Mouse (Mus musculus) kidney, embryonic 14.5 days (tissue): ENCODE measurements around the gene Smcr8. TPM values are rescaled to one million over a fixed set of nuclear protein-coding genes. Genes with fewer than 3 reads are reported as not detected.
A peak's percentile ranks its signal among the peaks of the same experiment; 100 is the strongest.

Experiments
- ATAC-seq: fragments of 200-750 bp; cut with Nextera tagmentation; 2 replicates; pipeline ENCODE4 v1.8.0; 2017; ENCODE audit warnings: moderate number of reproducible peaks, mild to moderate bottlenecking, moderate TSS enrichment, moderate library complexity; ENCODE audit not compliant: low FRiP score, low TSS enrichment
- H3K27ac ChIP-seq: fragments of 300-500 bp; sonication (generic); 2 replicates; pipeline ENCODE4 v1.5.1; 2014; ENCODE audit warnings: low read depth, mild to moderate bottlenecking, low read length, moderate library complexity, mixed read lengths
- H3K27me3 ChIP-seq: fragments of 300-500 bp; sonication (generic); 2 replicates; pipeline ENCODE4 v1.6.1; 2014; ENCODE audit warnings: mild to moderate bottlenecking, low read length; ENCODE audit not compliant: control insufficient read depth, insufficient read depth
- H3K36me3 ChIP-seq: fragments of 300-500 bp; sonication (generic); 2 replicates; pipeline ENCODE4 v1.6.1; 2014; ENCODE audit warnings: low read length, mixed read lengths; ENCODE audit not compliant: control insufficient read depth, insufficient read depth
- H3K4me1 ChIP-seq: fragments of 300-500 bp; sonication (generic); 2 replicates; pipeline ENCODE4 v1.6.1; 2014; ENCODE audit warnings: low read length, mixed read lengths; ENCODE audit not compliant: control insufficient read depth, insufficient read depth
- H3K4me2 ChIP-seq: fragments of 300-500 bp; sonication (generic); replicated peaks from 2 replicates; pipeline ENCODE4 v1.6.1; 2014; ENCODE audit warnings: low read depth, mild to moderate bottlenecking, low read length
- H3K4me3 ChIP-seq: fragments of 300-500 bp; sonication (generic); 2 replicates; pipeline ENCODE4 v1.5.1; 2014; ENCODE audit warnings: mild to moderate bottlenecking, low read length
- H3K9ac ChIP-seq: fragments of 300-500 bp; sonication (generic); 2 replicates; pipeline ENCODE4 v1.6.1; 2014; ENCODE audit warnings: low read depth, mild to moderate bottlenecking, low read length, moderate library complexity
- H3K9me3 ChIP-seq: fragments of 300-500 bp; sonication (generic); 2 replicates; pipeline ENCODE4 v1.6.1; 2016; ENCODE audit warnings: low read length; ENCODE audit not compliant: control insufficient read depth
- WGBS: fragments of 180-500 bp; shearing (Covaris S2); extraction: QIAGEN DNeasy Blood & Tissue Kit; methylation state at CpG from one replicate; pipeline ENCODE4 v1.1.7; 2014; 5-methylcytosine and 5-hydroxymethylcytosine counted together
- polyA plus RNA-seq: library from polyadenylated mRNA; unstranded; fragments of >200 nt; fragmentation: Nextera tagmentation; extraction: Ambion mirVana; gene quantifications from 2 replicates; pipeline ENCODE4 v1.2.1, GENCODE M21; 2014

Gene Smcr8
- polyA plus RNA-seq, 1 experiment from 2014 or later, result 8.2 TPM

DNA sequence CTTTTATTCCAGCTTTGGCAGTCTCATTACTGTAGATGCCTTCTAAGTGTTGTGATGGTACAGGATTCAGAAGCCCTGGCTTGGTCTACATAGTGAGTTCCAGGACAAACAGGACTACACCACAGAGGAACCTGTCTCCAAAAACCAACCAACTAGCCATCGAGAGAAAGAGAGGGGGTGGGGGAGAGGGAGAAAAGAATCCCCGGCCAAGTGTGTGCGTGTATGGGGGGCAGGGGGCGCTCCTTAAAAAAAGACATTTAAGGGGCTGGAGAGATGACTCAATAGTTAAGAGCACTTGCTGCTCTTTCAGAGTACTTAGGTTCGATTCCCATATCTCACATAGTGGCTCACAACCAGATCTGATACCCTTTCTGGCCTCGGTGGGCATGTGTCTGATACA is 1.7 kb upstream of the Smcr8 start:
- H3K36me3 ChIP-seq, result peaks cover 11% of the 10 kb centered on the region
- H3K4me2 ChIP-seq, result peak overlapping the region; percentile 68
- H3K9ac ChIP-seq, result peak overlapping the region; percentile 72; the same call in 1 of the 2 replicates
- H3K4me1 ChIP-seq, result peaks cover 33% of the 10 kb centered on the region
- H3K27me3 ChIP-seq, result no peaks in the 10 kb centered on the region
- H3K9me3 ChIP-seq, result no peaks in the 10 kb centered on the region
- H3K27ac ChIP-seq, result no peak overlapping the region
- ATAC-seq, result no peak
- WGBS, result 48% methylated on average over 6 of the region's 6 CpGs
- peak overlapping the region; percentile 71 for H3K4me3 ChIP-seq

DNA sequence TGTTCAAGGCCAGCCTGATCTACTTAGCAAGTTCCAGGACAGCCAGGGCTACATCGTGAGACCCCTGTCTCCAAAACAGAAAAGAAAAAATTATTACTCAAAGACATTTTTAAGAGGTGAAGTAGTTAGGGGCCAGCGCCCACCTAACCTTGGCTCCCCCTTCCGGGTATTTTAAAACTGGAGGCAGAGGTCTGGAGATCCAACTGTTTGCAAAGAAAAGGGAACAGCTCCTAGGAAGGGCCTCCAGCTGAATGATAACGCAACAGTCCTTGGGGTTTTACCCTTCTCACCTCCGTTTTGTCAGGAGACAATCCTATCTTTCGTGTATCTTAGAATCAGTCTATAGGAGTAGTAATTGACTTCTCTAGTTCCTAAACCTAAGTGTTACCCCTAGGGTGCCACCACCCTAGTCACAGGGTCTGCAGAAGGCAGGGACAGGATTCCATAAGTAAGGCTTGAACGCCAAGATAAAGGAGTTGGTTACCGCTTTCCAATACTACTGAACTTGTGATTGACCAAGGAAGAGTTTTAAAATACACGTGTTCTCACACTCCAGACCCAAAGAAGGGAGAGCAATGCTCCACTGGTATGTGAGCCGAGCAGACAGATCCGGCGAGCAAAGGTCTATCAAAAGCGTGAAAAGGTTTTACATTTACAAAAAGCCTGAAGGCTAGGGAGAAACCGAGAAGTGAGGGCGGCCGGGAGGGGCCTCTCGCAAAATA is 1.1 kb upstream of the Smcr8 start:
- Histone ChIP-seq H3K4me3 (peak overlapping the region; percentile 71), H3K4me2 (peak overlapping the region; percentile 68), H3K36me3 (peaks cover 11% of the 10 kb centered on the region), H3K27me3 (no peaks in the 10 kb centered on the region), H3K9me3 (no peaks in the 10 kb centered on the region), H3K4me1 (peaks cover 39% of the 10 kb centered on the region), H3K9ac (peak overlapping the region; percentile 72), H3K27ac (peak overlapping the region; percentile 12; the same call in 1 of the 2 replicates)
- WGBS, result 2% methylated on average over 17 of the region's 17 CpGs
- ATAC-seq, result peak; percentile 26; the same call in 1 of the 2 replicates

- H3K36me3 ChIP-seq, result peaks cover 13% of the 10 kb centered on the region
- peak overlapping the region; percentile 72 for H3K9ac ChIP-seq
- no peak for ATAC-seq
- peaks cover 45% of the 10 kb centered on the region for H3K4me1 ChIP-seq
- no peak overlapping the region for H3K27ac ChIP-seq
- peak overlapping the region; percentile 68 for H3K4me2 ChIP-seq
- WGBS, result 28% methylated on average over 16 of the region's 16 CpGs
- no peaks in the 10 kb centered on the region for H3K27me3 ChIP-seq
- H3K4me3 ChIP-seq, result peak overlapping the region; percentile 71
- no peaks in the 10 kb centered on the region for H3K9me3 ChIP-seq
These were observed 562 bp downstream of the Smcr8 start for GRCm38 (mm10) chr11:60777801-60778370.

- Histone ChIP-seq H3K9me3 (no peaks in the 10 kb centered on the region), H3K9ac (no peak overlapping the region), H3K4me2 (peak overlapping the region; percentile 36), H3K36me3 (peaks cover 26% of the 10 kb centered on the region), H3K27ac (no peak overlapping the region), H3K27me3 (no peaks in the 10 kb centered on the region), H3K4me1 (peaks cover 44% of the 10 kb centered on the region), H3K4me3 (0 out of 2 replicates have a peak overlapping the region, but pooled peaks have one; percentile 5)
- ATAC-seq, result no peak
- WGBS, result 90% methylated on average over 10 of the region's 10 CpGs
These were observed 2.4 kb downstream of the Smcr8 start for GRCm38 (mm10) chr11:60779673-60780189.

DNA sequence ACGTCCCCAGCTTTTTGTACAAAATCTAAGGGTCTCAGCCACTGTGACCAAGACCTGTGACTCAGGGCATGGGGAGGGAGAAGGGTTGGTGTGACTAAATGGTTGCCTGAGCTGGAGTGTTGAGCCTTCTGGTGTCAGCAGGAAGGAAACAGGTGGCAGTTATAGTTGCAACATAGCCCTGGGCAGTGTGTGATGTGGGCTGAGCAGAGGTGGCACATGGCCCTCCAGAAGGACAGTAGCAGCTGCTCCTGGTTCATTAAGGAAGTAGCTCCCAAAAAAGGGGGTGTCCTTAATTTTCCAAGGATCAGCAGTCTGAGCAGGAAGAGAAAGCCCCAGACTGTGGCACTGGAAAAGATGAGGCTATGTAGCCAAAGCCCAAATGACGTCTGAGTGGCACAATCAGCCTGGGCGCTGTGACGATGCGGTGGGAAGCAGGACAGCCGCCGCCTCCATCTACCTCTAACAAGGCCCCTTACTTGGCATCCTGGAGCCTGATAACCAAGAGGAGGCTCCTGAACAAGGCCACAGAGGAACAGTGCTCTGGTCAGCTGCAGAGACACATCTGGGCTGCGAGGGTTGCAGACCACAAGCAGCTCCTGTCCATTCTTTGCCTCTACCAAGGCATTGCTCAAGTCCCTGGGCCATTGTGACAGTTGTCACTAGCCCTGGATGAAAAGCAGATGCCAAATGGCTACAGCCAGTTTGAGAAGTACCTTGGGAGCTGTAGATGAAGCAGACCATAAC is 7.0 kb downstream of the Smcr8 start:
- H3K9ac ChIP-seq, result no peak overlapping the region

DNA sequence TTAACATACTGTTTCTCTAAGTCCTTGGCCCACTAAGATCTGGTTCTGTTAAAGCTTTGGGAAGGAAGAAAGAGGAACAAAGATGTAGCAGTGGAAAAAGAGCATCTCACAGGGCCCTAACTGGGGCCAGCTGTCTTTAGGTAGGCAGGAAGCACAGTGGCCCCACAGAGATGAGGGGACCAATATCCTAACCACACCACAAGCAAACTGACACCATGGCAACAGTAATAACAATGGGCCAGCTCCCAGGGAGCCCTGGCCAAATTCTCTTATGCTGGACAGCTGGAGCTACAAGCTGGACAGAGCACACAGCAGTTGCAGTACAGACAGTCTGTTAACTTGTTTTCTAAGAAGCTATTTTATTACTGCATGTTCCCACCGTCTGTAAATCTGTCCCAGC is 10.3 kb downstream of the Smcr8 start:
- no peak overlapping the region for H3K4me2 ChIP-seq
- no peak overlapping the region for H3K27ac ChIP-seq
- ATAC-seq, result no peak
- H3K4me3 ChIP-seq, result no peak overlapping the region
- no peaks in the 10 kb centered on the region for H3K4me1 ChIP-seq
- H3K9me3 ChIP-seq, result no peaks in the 10 kb centered on the region
- peaks cover 80% of the 10 kb centered on the region for H3K36me3 ChIP-seq
- H3K27me3 ChIP-seq, result no peaks in the 10 kb centered on the region
- H3K9ac ChIP-seq, result no peak overlapping the region
- 58% methylated on average over 1 of the region's 1 CpGs for WGBS

More for the DNA sequence above, 7.0 kb downstream of the Smcr8 start:
- H3K27me3 ChIP-seq, result no peaks in the 10 kb centered on the region
- ATAC-seq, result no peak
- peaks cover 71% of the 10 kb centered on the region for H3K36me3 ChIP-seq
- no peak overlapping the region for H3K4me3 ChIP-seq
- no peaks in the 10 kb centered on the region for H3K9me3 ChIP-seq
- no peak overlapping the region for H3K4me2 ChIP-seq
- H3K4me1 ChIP-seq, result peaks cover 22% of the 10 kb centered on the region
- H3K27ac ChIP-seq, result no peak overlapping the region
- 93% methylated on average over 8 of the region's 8 CpGs for WGBS

DNA sequence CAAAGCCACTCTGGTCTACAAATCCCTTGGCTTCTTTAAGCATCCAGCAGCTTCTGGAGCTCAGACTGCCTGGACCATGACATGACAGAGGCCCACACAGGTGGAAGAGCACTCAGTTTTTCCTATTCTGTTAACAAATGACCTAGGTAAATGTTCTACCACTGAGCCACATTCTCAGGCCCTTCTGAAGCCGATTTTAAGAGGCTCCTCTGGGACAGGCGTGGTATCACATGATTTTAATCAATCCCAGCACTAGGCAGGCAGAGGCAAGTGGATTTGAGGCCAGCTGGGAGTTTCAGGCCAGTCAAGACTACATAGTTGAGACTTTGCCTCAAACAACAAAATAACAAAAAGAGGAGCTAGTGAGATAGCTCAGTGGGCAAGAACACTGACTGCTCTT is 13.1 kb downstream of the Smcr8 start:
- peaks cover 73% of the 10 kb centered on the region for H3K36me3 ChIP-seq
- no peaks in the 10 kb centered on the region for H3K27me3 ChIP-seq
- 86% methylated on average over 2 of the region's 2 CpGs for WGBS
- no peaks in the 10 kb centered on the region for H3K4me1 ChIP-seq
- H3K27ac ChIP-seq, result no peak overlapping the region
- H3K4me3 ChIP-seq, result no peak overlapping the region
- H3K4me2 ChIP-seq, result no peak overlapping the region
- H3K9ac ChIP-seq, result no peak overlapping the region
- H3K9me3 ChIP-seq, result no peaks in the 10 kb centered on the region
- ATAC-seq, result no peak

DNA sequence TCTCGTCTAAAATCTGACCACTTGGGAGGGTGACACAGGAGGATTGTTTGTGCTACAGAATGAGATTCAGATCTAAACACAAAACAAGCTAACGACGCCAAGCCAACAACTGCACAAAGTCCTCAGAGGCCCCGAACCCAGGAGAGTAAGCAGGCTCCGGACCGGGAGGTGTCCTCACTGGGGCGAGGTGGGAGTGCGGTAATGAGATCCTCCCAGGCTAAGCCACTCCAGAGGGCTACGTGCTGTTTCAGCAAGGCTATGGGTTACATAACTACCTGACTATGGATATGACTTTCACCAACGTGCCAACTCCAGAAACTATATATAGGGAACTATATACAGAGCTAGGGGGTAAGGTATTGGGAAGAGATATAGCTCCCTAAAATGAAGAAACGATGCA is 19.0 kb downstream of the Smcr8 start:
- no peaks in the 10 kb centered on the region for H3K4me1 ChIP-seq

More for the DNA sequence above, 19.0 kb downstream of the Smcr8 start:
- Histone ChIP-seq H3K9me3 (no peaks in the 10 kb centered on the region), H3K36me3 (peaks cover 57% of the 10 kb centered on the region), H3K27ac (no peak overlapping the region), H3K4me3 (no peak overlapping the region), H3K27me3 (no peaks in the 10 kb centered on the region), H3K9ac (no peak overlapping the region), H3K4me2 (no peak overlapping the region)
- WGBS, result 88% methylated on average over 11 of the region's 11 CpGs
- ATAC-seq, result no peak
